Mouse (Mus musculus) gastrocnemius, postnatal 14 days (tissue): ENCODE measurements around the gene Slc32a1. TPM values are rescaled to one million over a fixed set of nuclear protein-coding genes. Genes with fewer than 3 reads are reported as not detected.

ENCODE experiments used
- DNase-seq: peaks from one replicate; pipeline ENCODE4 v3.0.0; 2021; ENCODE audit warnings: mixed read lengths
- intact Hi-C: fragments of 180-260 bp; cut with DNase I; formaldehyde crosslinking; loops from one replicate; pipeline ENCODE4 v1.15.1; 2025; ENCODE audit warnings: low total_unique reads
- microRNA-seq, 2 experiments: library from miRNA; unstranded; fragments of <30 nt; microRNA quantifications; one replicate each; pipeline ENCODE4 v1.2.0; 2021
- total RNA-seq, 2 experiments: library from RNA; stranded (reverse); gene quantifications; 2 replicates each; pipeline ENCODE4 v1.2.3; 2021

Gene Slc32a1
- total RNA-seq, 2 experiments from 2014 or later, result not detected

DNA sequence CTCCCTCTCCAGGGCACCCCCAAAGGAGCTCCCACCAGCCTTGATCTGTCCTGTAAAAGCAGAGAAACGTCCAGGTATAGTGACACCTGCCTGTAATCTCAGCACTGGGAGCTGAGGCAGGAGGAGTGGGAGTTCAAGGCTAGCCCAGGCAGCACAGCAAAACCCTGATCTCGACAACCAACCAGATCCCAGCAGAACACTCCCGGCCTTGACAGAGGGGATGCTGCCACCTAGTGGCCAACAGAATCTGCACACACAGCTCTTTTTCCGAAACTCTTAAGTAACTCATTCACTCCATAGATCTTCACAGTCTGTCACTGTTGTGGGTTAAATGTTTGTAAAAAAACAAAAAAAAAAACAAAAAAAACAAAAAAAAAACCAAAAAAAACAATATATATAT lies 42.4 kb downstream of the Slc32a1 start:
- peak; percentile 58 for DNase-seq
- intact Hi-C loops, result no loop called here

DNA sequence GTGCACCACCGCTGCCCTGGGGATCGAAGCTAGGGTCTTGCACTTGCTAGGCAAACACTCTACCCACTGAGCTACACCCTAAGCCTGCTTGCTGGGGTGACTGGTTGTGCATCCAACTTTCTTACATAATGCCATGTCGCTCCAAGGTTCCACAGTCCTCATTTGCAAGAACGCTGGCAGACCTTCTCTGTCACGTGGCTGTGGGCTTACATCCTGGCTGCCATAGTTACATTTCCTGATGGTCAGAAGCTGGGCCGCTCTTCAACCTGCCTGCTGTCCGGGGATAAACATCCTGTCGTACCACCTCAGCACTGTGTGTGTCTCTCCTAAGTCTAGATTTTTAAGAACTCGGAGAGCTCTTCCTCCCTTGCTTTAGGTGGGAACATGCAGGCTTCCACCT lies 44.1 kb downstream of the Slc32a1 start:
- DNase-seq, result no peak
- intact Hi-C loops, result no loop called here

DNA sequence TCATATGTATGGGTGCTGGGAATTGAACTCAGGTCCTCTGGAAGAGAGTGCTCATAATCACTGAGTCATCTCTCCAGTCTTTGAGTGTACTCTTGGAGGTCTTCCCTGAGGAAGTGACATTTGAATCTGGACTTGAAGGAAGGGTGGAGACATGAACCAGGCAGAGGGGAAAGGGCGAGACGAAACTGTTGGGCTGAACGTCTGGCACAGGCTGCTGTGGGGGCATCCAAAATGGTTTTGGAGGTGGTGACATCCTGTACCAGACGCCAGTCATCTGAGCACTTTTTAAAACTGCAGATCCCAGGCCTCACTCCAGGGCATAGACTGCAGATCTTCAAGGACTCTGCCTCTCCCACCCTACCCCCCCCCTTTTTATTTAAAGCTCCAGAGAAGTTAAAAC lies 45.2 kb downstream of the Slc32a1 start:
- DNase-seq, result no peak
- intact Hi-C loops, result no loop called here

DNA sequence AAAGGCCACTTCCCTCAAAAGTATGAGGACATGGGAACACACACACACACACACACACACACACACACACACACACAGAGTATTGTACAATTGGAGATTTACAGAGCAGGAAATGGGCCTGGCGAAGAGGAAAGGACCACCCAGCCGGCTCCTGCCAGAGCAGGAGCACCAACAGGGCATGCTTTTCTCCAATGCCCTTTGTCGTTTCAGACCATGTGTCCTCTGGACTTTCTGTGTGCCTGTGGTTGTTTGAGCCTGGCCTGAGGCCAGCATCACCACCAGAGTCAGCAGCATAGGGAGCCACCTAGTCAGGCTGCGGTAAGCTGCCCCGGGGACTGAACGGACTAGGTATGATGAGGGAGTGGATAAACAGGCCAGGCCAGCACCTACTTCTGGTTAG lies 48.3 kb downstream of the Slc32a1 start:
- intact Hi-C loops, result no loop called here

DNA sequence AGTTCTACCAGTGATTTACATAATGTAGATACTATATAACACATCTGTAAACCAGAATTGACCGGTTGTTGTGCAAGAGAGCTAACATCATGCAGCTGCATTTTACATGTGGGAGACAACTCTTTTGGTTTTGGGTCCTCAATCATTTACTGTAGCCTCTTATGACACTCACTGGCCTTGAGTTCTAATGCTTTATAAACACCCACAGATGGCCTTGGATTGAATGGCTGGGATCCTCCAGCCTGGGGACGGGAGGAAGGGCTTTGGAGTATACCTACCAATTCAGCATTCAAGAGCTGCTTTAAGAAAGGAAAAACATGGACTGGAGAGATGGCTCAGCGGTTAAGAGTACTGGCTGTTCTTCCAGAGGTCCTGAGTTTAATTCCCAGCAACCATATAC lies 48.8 kb downstream of the Slc32a1 start:
- intact Hi-C loops, result no loop called here
- DNase-seq, result no peak

More for the DNA sequence above, 48.3 kb downstream of the Slc32a1 start:
- DNase-seq, result no peak

DNA sequence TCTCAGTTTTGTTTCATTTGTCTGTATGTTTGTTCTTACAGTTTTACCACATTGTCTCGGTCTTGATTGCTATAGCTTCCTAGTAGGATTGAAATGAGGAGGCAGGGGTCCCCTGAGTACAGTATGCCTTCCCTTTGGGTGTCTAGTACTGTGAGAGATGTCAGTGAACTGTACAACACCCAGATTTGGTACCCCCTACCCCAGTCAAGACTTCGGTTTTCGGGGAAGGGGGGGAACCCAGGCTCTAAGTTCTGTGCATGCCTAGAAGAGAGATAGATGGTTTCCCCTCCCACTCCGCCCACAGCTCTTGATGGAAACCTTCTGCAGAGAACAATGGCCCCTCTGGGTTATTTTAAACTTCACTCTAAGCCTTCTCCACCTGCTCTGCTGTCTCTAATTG lies 54.5 kb downstream of the Slc32a1 start, which contains the start of gene Ppp1r16b:
Ppp1r16b (plus strand) TSS at position 301 of the 400 bp plus-strand sequence.
- DNase-seq, result no peak
- intact Hi-C loops, result no loop called here

Small RNAs within 50 kb of the gene (microRNA-seq; reads per million reads assigned to microRNA genes)
- gene Mir3474, result 1.3 to 2.5 reads per million in 2 experiments

Other genes with a start within 250 kb of the Slc32a1 start
- gene Snhg11, start 235.1 kb upstream of the Slc32a1 start, total RNA-seq, result under 1 TPM; 0.06 to 0.20 TPM
- gene Ralgapb, start 200.9 kb upstream of the Slc32a1 start, total RNA-seq, result 10 to 100 TPM; 20.3 to 21.2 TPM
- under 1 TPM in 1 of 2 experiments, not detected in 1; 0.59 TPM for gene Adig, start 108.2 kb upstream of the Slc32a1 start, total RNA-seq
- not detected for gene Arhgap40, start 98.0 kb upstream of the Slc32a1 start, total RNA-seq
- gene Actr5, start 14.1 kb downstream of the Slc32a1 start, total RNA-seq, result 1 to 10 TPM; 3.2 to 4.1 TPM
- gene Ppp1r16b, start 54.6 kb downstream of the Slc32a1 start, total RNA-seq, result 1 to 10 TPM; 7.5 to 8.8 TPM
- gene Fam83d, start 157.3 kb downstream of the Slc32a1 start, total RNA-seq, result 1 to 10 TPM; 2.5 to 3.7 TPM
- gene Dhx35, start 184.0 kb downstream of the Slc32a1 start, total RNA-seq, result 1 to 10 TPM; 7.2 to 7.8 TPM